Mouse (Mus musculus) stomach, postnatal 0 days (tissue): ENCODE results near the gene Krt28.
A peak's percentile ranks its signal among the peaks of the same experiment; 100 is the strongest.

ENCODE experiments used
- CTCF ChIP-seq: IDR thresholded peaks from 2 replicates; pipeline ENCODE4 v1.5.1; 2016; ENCODE audit warnings: antibody characterized with exemption, low read depth, mild to moderate bottlenecking, moderate library complexity
- EP300 ChIP-seq: optimal IDR thresholded peaks from 2 replicates; pipeline ENCODE3; 2016; ENCODE audit warnings: antibody characterized with exemption

- peak; percentile 75 for TF ChIP-seq CTCF
- no peak for TF ChIP-seq EP300
Measured at GRCm38 (mm10) chr11:99369229-99369628, 5.5 kb downstream of the Krt28 start.
